Mouse (Mus musculus) adipocyte (in vitro differentiated cells): ENCODE results near the gene Ppp1r26.

Experiments used
- DNase-seq: peaks from one replicate; pipeline ENCODE4 v3.0.0-alpha.2; 2016; ENCODE audit warnings: low spot score

Ppp1r26 gene

GRCm38 (mm10) chr2:28498431-28498830 lies 51.8 kb downstream of the Ppp1r26 start:
- no peak for DNase-seq

GRCm38 (mm10) chr2:28502987-28503386 lies 56.4 kb downstream of the Ppp1r26 start:
- no peak for DNase-seq

DNA sequence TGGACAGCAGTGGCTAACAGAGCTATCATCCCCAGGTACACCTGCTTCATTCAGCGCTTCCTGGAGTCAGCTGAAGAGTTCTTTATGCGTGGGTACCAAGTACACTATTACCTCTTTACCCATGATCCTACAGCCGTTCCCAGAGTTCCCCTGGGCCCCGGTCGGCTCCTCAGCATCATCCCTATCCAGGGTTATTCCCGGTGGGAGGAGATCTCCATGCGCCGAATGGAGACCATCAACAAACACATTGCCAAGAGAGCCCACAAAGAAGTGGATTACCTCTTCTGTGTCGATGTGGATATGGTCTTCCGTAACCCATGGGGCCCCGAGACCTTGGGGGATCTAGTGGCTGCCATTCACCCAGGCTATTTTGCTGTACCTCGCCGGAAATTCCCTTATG lies 58.1 kb downstream of the Ppp1r26 start:
- no peak for DNase-seq
